Mouse (Mus musculus) hindbrain, postnatal 0 days (tissue): ENCODE results near the gene Tnfsf11. TPM values are rescaled to one million over a fixed set of nuclear protein-coding genes. Genes with fewer than 3 reads are reported as not detected.

Experiments
- ATAC-seq: fragments of 200-750 bp; cut with Nextera tagmentation; 2 replicates; pipeline ENCODE4 v1.8.0; 2017; ENCODE audit warnings: mild to moderate bottlenecking, moderate TSS enrichment, moderate library complexity
- DNase-seq: peaks from one replicate; pipeline ENCODE4 v3.0.0-alpha.2; 2015; ENCODE audit warnings: low spot score
- H3K27ac ChIP-seq: fragments of 300-500 bp; sonication (generic); 2 replicates; pipeline ENCODE4 v1.5.1; 2014; ENCODE audit warnings: mild to moderate bottlenecking
- H3K27me3 ChIP-seq: fragments of 300-500 bp; sonication (generic); 2 replicates; pipeline ENCODE4 v1.6.1; 2014; ENCODE audit warnings: low read length, mixed read lengths; ENCODE audit not compliant: insufficient read depth
- H3K36me3 ChIP-seq: fragments of 300-500 bp; sonication (generic); 2 replicates; pipeline ENCODE4 v1.6.1; 2014; ENCODE audit warnings: low read length, mixed read lengths; ENCODE audit not compliant: insufficient read depth
- H3K4me1 ChIP-seq: fragments of 300-500 bp; sonication (generic); 2 replicates; pipeline ENCODE4 v1.6.1; 2014; ENCODE audit warnings: antibody characterized with exemption, low read length, mixed read lengths; ENCODE audit not compliant: insufficient read depth
- H3K4me2 ChIP-seq: fragments of 300-500 bp; sonication (generic); 2 replicates; pipeline ENCODE4 v1.6.1; 2014; ENCODE audit warnings: low read depth, mild to moderate bottlenecking, low read length, moderate library complexity, mixed read lengths
- H3K4me3 ChIP-seq: fragments of 300-500 bp; sonication (generic); 2 replicates; pipeline ENCODE4 v1.5.1; 2014; ENCODE audit warnings: low read length
- H3K9ac ChIP-seq: fragments of 300-500 bp; sonication (generic); replicated peaks from 2 replicates; pipeline ENCODE4 v1.6.1; 2014; ENCODE audit warnings: mild to moderate bottlenecking, low read length, moderate library complexity, mixed read lengths
- H3K9me3 ChIP-seq: fragments of 300-500 bp; sonication (generic); 2 replicates; pipeline ENCODE4 v1.6.1; 2016; ENCODE audit warnings: low read length, mixed read lengths
- CTCF ChIP-seq: IDR thresholded peaks from 2 replicates; pipeline ENCODE4 v1.5.1; 2016; ENCODE audit warnings: antibody characterized with exemption, control low read depth, low read depth
- WGBS: fragments of 180-500 bp; shearing (Covaris S2); extraction: QIAGEN DNeasy Blood & Tissue Kit; methylation state at CpG from one replicate; pipeline ENCODE4 v1.1.7; 2014; 5-methylcytosine and 5-hydroxymethylcytosine counted together
- microRNA-seq, 2 experiments: library from miRNA; unstranded; fragments of <30 nt; microRNA quantifications; one replicate each; pipeline ENCODE4; 2016
- polyA plus RNA-seq: library from polyadenylated mRNA; unstranded; fragments of >200 nt; fragmentation: Nextera tagmentation; extraction: Ambion mirVana; gene quantifications from 2 replicates; pipeline ENCODE4 v1.2.1, GENCODE M21; 2015
- total RNA-seq: library from RNA; depleted of rRNA; stranded (reverse); fragments of >200 nt; gene quantifications from 2 replicates; pipeline ENCODE4 v1.2.3, GENCODE M21; 2014; rRNA removed

Tnfsf11 gene
- total and polyA plus RNA-seq, 2 experiments from 2014 or later, result not detected

- no peak overlapping the region for H3K4me2 ChIP-seq
- no peaks in the 10 kb centered on the region for H3K36me3 ChIP-seq
- ATAC-seq (no peak), DNase-seq (peak; percentile 23)
- H3K4me1 ChIP-seq, result no peaks in the 10 kb centered on the region
- no peaks in the 10 kb centered on the region for H3K27me3 ChIP-seq
- 75% methylated on average over 4 of the region's 4 CpGs for WGBS
- TF ChIP-seq CTCF, result no peak
- no peak overlapping the region for H3K27ac ChIP-seq
- no peak overlapping the region for H3K4me3 ChIP-seq
- no peak overlapping the region for H3K9ac ChIP-seq
- H3K9me3 ChIP-seq, result no peaks in the 10 kb centered on the region
These were observed 63.0 kb downstream of the Tnfsf11 start for GRCm38 (mm10) chr14:78244811-78245210.

GRCm38 (mm10) chr14:78239346-78239745, 68.5 kb downstream of the Tnfsf11 start:
- whole genome bisulfite sequencing, result 78% methylated on average over 6 of the region's 6 CpGs
- Histone ChIP-seq H3K27ac (no peak overlapping the region), H3K4me3 (no peak overlapping the region), H3K4me2 (no peak overlapping the region), H3K9ac (no peak overlapping the region), H3K4me1 (0 out of 2 replicates have a peak, but pooled peaks cover 4% of the 10 kb centered on the region), H3K27me3 (no peaks in the 10 kb centered on the region), H3K9me3 (no peaks in the 10 kb centered on the region), H3K36me3 (no peaks in the 10 kb centered on the region)
- ATAC-seq, result no peak
- no peak for TF ChIP-seq CTCF
- DNase-seq, result no peak

DNA sequence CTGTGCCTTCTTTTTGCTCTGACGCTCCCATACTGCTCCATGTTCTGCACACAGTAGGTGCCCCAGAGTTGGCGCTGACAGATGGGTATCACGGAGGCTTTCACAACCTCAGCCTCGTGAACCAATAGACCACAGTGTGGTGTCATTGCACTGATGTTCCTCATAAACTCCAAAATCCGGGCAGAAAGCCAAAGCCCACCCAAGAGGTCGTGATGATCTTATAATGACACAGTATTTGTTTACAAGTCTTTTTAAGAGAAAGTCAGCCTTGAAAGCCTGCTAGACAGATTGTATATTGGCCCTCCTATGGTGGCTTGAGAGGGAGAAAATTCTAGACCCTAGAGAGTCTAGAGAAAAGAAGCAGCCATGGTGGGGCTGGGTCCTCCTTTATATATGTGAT, 70.6 kb downstream of the Tnfsf11 start:
- H3K4me2 ChIP-seq, result no peak overlapping the region
- no peak overlapping the region for H3K4me3 ChIP-seq
- no peak overlapping the region for H3K27ac ChIP-seq
- ATAC-seq (no peak), DNase-seq (peak; percentile 52)
- 59% methylated on average over 6 of the region's 6 CpGs for WGBS
- no peaks in the 10 kb centered on the region for H3K36me3 ChIP-seq
- TF ChIP-seq CTCF, result no peak
- H3K4me1 ChIP-seq, result 0 out of 2 replicates have a peak, but pooled peaks cover 4% of the 10 kb centered on the region
- H3K9ac ChIP-seq, result no peak overlapping the region
- H3K27me3 ChIP-seq, result no peaks in the 10 kb centered on the region
- no peaks in the 10 kb centered on the region for H3K9me3 ChIP-seq

- H3K27me3 ChIP-seq, result no peaks in the 10 kb centered on the region
- peak; percentile 58 for DNase-seq
- WGBS, result 48% methylated on average over 4 of the region's 4 CpGs
- H3K9me3 ChIP-seq, result no peaks in the 10 kb centered on the region
- no peak overlapping the region for H3K4me3 ChIP-seq
- H3K9ac ChIP-seq, result no peak overlapping the region
- TF ChIP-seq CTCF, result no peak
- H3K36me3 ChIP-seq, result no peaks in the 10 kb centered on the region
- no peak for ATAC-seq
- no peak overlapping the region for H3K27ac ChIP-seq
- H3K4me2 ChIP-seq, result no peak overlapping the region
- H3K4me1 ChIP-seq, result 0 out of 2 replicates have a peak, but pooled peaks cover 4% of the 10 kb centered on the region
These were observed 71.7 kb downstream of the Tnfsf11 start for GRCm38 (mm10) chr14:78236144-78236543.

DNA sequence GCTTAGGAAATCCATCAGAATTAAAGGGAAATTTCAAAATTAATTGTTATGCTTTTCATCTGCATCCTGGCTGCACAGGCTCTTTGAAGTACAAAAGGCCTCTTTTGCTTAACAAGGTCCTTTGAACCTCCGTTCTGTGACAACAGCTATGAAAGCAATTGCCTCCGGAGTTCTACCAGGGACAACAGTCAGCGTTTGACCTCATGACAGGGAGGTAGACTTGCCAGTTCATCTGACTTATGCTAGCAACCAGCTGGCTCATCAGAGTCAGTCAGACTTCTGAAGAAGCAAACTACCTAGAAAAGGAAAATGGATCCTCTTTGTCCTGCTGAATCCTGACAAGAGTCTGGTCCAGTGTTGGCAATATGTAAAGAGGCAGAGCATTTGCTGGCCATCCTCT, 72.5 kb downstream of the Tnfsf11 start:
- H3K9ac ChIP-seq, result no peak overlapping the region
- no peak for ATAC-seq
- no peaks in the 10 kb centered on the region for H3K36me3 ChIP-seq
- no peaks in the 10 kb centered on the region for H3K9me3 ChIP-seq
- H3K4me3 ChIP-seq, result no peak overlapping the region
- no peak for DNase-seq
- no peak overlapping the region for H3K4me2 ChIP-seq
- WGBS, result 31% methylated on average over 3 of the region's 3 CpGs
- 0 out of 2 replicates have a peak, but pooled peaks cover 4% of the 10 kb centered on the region for H3K4me1 ChIP-seq
- no peaks in the 10 kb centered on the region for H3K27me3 ChIP-seq
- no peak for TF ChIP-seq CTCF
- no peak overlapping the region for H3K27ac ChIP-seq

DNA sequence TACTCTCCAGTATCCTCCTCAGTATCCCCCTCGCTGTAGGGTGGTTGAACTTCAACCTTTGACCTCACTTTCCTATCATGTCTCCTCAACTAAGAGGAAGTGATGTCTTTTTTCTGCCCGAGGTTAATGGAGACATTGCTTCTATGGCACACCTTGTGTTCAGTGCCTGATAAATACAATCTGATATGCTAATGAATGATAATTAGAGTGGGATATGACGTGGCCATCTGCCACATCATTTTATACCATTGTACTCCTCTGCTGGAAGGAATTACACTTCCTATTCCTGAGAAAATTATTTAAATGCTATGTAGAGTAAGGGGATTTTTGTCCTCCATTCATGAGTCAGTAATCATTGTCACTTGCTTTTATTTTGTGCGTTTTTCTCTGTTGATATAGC, 78.8 kb downstream of the Tnfsf11 start:
- DNase-seq, result no peak
- no peaks in the 10 kb centered on the region for H3K4me1 ChIP-seq
- no peak overlapping the region for H3K4me2 ChIP-seq
- no peak for TF ChIP-seq CTCF
- no peaks in the 10 kb centered on the region for H3K9me3 ChIP-seq
- no peaks in the 10 kb centered on the region for H3K27me3 ChIP-seq
- no peaks in the 10 kb centered on the region for H3K36me3 ChIP-seq
- no peak overlapping the region for H3K27ac ChIP-seq
- H3K9ac ChIP-seq, result no peak overlapping the region
- H3K4me3 ChIP-seq, result no peak overlapping the region
- no peak for ATAC-seq
- 63% methylated on average over 4 of the region's 4 CpGs for WGBS

Small RNA genes within 50 kb of the gene (microRNA-seq; reads per million reads assigned to microRNA genes)
- gene Gm23652, result 0 reads per million in 2 experiments

Other genes starting within 250 kb of the Tnfsf11 start
- 5.4 and 7.3 TPM in 2 replicates for gene Fam216b, start 219.0 kb downstream of the Tnfsf11 start, total RNA-seq
- gene Fam216b, start 219.0 kb downstream of the Tnfsf11 start, polyA plus RNA-seq, result 4.5 and 6.7 TPM in 2 replicates
- 64.5 and 71.8 TPM in 2 replicates for gene Akap11, start 228.8 kb upstream of the Tnfsf11 start, total RNA-seq
- gene Akap11, start 228.8 kb upstream of the Tnfsf11 start, polyA plus RNA-seq, result 28.5 and 31.3 TPM in 2 replicates